Mouse (Mus musculus) small intestine, adult 2 months (tissue): ENCODE measurements around the gene Ctu2. TPM values are rescaled to one million over a fixed set of nuclear protein-coding genes. Genes with fewer than 3 reads are reported as not detected.

ENCODE experiments used
- H3K27ac ChIP-seq: fragments of 200-500 bp; 2 replicates; pipeline ENCODE4 v1.5.1; 2012; ENCODE audit warnings: low read depth, low read length, control low read depth, inconsistent platforms; ENCODE audit not compliant: insufficient read depth
- H3K27me3 ChIP-seq: fragments of 200-500 bp; 2 replicates; pipeline ENCODE4 v1.6.1; 2012; ENCODE audit warnings: mild to moderate bottlenecking, moderate library complexity, low read length, inconsistent platforms; ENCODE audit not compliant: control insufficient read depth, insufficient read depth
- H3K36me3 ChIP-seq: fragments of 200-500 bp; 2 replicates; pipeline ENCODE4 v1.6.1; 2012; ENCODE audit warnings: mild to moderate bottlenecking, low read length, control low read depth, inconsistent platforms; ENCODE audit not compliant: control insufficient read depth, insufficient read depth
- H3K4me1 ChIP-seq: fragments of 200-500 bp; 2 replicates; pipeline ENCODE4 v1.6.1; 2012; ENCODE audit warnings: low read length, inconsistent platforms, mixed read lengths; ENCODE audit not compliant: control insufficient read depth, insufficient read depth, insufficient read length
- H3K4me3 ChIP-seq: fragments of 200-500 bp; 2 replicates; pipeline ENCODE4 v1.5.1; 2012; ENCODE audit warnings: low read depth, mild to moderate bottlenecking, control low read depth, inconsistent platforms, low read length, moderate library complexity
- CTCF ChIP-seq: fragments of 200-500 bp; IDR thresholded peaks from 2 replicates; pipeline ENCODE4 v1.5.1; 2012; ENCODE audit warnings: low read depth, mild to moderate bottlenecking, control low read depth, inconsistent platforms, low read length, moderate library complexity, mixed read lengths; ENCODE audit not compliant: insufficient replicate concordance, insufficient read length; ENCODE audit errors: extremely low read depth
- POLR2A ChIP-seq: fragments of 200-500 bp; IDR thresholded peaks from 2 replicates; pipeline ENCODE4 v1.6.1; 2012; ENCODE audit warnings: low read depth, mild to moderate bottlenecking, control low read depth, inconsistent platforms, low read length, moderate library complexity
- WGBS: fragments of 180-500 bp; shearing (Covaris S2); methylation state at CpG from one replicate; pipeline ENCODE4 v1.1.7; 2018; 5-methylcytosine and 5-hydroxymethylcytosine counted together
- polyA plus RNA-seq: library from polyadenylated mRNA; depleted of rRNA; stranded (reverse); fragments of >200 nt; gene quantifications from 2 replicates; pipeline ENCODE4 v1.2.3, GENCODE M21; 2012

Ctu2 gene
- polyA plus RNA-seq, 1 experiment = 31.8 TPM

DNA sequence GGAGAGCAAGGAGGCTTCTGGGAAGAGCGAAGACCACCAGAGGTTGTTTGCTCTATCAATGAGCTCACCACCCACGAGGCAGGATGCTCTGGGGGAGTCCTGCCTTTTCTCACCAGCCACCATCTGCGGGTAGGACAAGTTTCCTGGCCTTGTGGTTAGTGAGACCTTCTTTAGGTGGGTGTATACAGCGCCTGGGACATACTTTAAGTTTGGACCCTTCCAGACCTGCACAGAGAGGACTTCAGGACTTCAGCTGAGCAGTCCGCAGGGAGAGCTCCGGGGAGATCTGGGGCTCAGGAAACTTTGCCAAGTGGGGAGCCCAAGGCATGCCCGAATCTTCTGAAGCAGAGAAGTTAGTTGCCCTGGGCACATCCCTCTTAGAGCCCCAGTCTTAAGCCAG is 16.0 kb upstream of the Ctu2 start:
- no peak for TF ChIP-seq CTCF
- no peak for TF ChIP-seq POLR2A
- peaks cover 23% of the 10 kb centered on the region for H3K4me1 ChIP-seq
- WGBS = 21% methylated on average over 7 of the region's 7 CpGs
- no peak overlapping the region for H3K27ac ChIP-seq
- peak overlapping the region; percentile 59 for H3K4me3 ChIP-seq
- peaks cover 4% of the 10 kb centered on the region; the same call in 1 of the 2 replicates for H3K27me3 ChIP-seq
- no peaks in the 10 kb centered on the region for H3K36me3 ChIP-seq

DNA sequence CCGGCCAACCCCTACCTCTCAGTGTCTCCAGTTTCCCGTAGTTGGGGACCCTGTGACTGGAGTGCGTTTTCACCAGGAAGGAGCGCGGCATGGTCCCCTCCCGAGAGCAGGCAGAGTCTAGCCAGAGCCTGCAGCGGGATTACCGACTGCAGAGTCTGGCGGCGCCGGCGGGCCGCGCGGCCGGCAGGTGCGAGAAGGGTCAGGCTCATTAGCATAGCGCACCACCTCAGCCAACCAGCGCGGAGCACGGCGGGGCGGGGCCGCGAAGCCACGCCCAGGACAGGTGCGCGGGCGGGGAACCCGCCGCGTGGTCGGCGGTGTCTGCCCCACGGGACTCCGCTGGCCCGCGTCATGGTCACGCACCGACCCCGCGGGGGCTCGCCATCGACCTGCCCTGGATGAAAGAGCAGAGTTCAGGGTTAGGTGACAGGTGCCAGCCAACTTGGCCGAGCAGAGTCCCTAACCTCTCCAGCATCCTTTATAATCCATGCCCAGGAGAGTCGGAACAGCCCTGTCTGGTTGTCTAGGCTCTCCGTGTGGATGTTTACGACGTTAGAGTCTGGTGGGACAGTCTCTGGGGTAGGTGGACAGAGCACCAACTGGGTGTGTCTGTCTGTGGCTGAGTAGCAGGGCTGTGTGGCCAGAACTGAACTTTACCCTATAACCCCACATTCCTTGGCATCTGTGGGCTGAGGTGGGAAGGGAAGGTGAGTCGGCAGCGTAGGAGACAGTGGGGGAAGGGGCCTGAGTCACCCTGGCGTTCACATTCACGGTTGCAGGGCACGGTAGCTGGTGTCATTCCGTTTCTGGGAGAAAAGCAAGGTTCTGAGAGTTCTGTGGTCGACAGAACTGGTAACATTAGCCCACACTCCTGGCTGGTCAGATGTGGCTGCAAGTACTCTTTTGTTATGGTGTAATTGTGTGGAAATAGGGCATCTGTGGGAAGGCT is 15.1 kb upstream of the Ctu2 start, which contains the start of gene Snai3:
Gene Snai3 (minus strand): TSS at position 210 of the 949 bp plus-strand sequence.
- H3K27ac ChIP-seq = peak within 1 kb of the TSS; percentile 24; the same call in 1 of the 2 replicates

DNA sequence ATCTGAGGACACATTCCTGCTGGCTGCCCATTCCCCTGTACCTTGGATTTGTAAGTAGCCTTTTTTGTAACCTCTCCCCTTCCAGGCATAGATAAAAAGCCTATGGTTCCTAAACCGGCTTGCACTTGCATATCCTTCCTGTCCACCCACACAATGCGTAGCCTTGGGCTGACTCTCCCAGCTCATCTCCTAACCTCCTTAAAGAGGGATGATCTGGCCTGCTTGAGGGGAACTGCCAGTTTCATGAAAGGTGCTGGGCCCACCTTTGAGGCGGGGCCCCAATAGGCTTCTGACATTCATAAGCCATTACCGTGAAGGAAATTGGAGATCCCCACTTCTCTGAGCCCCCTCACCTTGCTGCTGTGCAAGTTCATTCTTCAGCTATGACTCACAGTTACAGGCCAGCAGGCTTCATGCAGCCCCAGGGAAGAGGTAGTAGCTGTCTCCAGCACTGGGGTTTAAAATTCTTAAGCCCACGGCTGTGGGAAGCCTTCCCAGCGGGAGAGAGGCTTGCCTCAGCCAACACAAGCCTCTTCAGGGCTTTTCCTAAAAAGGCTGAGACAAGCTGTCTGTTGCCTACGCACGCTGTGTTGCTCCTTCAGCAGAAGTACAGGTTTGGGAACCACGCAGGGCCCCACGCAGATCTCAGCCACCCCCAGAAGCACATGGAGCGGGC is 14.3 kb upstream of the Ctu2 start:
- Histone ChIP-seq H3K27ac (no peak overlapping the region), H3K4me3 (no peak overlapping the region), H3K4me1 (peaks cover 23% of the 10 kb centered on the region), H3K27me3 (peaks cover 4% of the 10 kb centered on the region; the same call in 1 of the 2 replicates), H3K36me3 (peaks cover 6% of the 10 kb centered on the region; the same call in 1 of the 2 replicates)
- TF ChIP-seq CTCF (no peak), POLR2A (no peak)
- WGBS = 80% methylated on average over 11 of the region's 11 CpGs

More for the DNA sequence above, 15.1 kb upstream of the Ctu2 start, which contains the start of gene Snai3:
- 3% methylated on average over 56 of the region's 56 CpGs for whole genome bisulfite sequencing
- peaks cover 1% of the 10 kb centered on the region; the same call in 1 of the 2 replicates for H3K36me3 ChIP-seq
- H3K27me3 ChIP-seq = peaks cover 4% of the 10 kb centered on the region; the same call in 1 of the 2 replicates
- peaks cover 23% of the 10 kb centered on the region for H3K4me1 ChIP-seq
- H3K4me3 ChIP-seq = peak within 1 kb of the TSS; percentile 59
- TF ChIP-seq CTCF (no peak), POLR2A (peak; percentile 37; the same call in 1 of the 2 replicates)

DNA sequence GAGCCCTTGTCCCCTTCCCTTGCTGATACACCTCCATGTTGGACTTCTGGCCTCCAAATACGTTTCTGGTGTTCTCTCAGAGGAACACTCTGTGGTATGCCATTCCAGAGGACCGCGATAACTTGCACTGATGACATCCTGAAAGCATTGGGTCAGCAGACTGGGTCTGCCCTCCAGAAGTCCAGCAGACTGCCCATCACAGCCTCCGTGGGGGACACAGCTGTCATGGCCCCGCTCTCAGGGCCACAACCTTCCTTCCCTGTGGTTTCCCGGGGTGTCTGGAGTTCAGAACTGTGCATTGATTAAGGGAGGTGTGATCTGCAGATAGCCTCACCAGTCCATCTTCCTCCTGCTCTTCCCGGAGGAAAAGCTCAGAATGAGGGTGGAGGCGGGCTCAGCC is 13.4 kb upstream of the Ctu2 start:
- peaks cover 23% of the 10 kb centered on the region for H3K4me1 ChIP-seq
- peaks cover 4% of the 10 kb centered on the region; the same call in 1 of the 2 replicates for H3K27me3 ChIP-seq
- TF ChIP-seq CTCF = no peak
- peaks cover 14% of the 10 kb centered on the region; the same call in 1 of the 2 replicates for H3K36me3 ChIP-seq
- H3K27ac ChIP-seq = no peak overlapping the region
- WGBS = 86% methylated on average over 8 of the region's 8 CpGs
- H3K4me3 ChIP-seq = no peak overlapping the region

DNA sequence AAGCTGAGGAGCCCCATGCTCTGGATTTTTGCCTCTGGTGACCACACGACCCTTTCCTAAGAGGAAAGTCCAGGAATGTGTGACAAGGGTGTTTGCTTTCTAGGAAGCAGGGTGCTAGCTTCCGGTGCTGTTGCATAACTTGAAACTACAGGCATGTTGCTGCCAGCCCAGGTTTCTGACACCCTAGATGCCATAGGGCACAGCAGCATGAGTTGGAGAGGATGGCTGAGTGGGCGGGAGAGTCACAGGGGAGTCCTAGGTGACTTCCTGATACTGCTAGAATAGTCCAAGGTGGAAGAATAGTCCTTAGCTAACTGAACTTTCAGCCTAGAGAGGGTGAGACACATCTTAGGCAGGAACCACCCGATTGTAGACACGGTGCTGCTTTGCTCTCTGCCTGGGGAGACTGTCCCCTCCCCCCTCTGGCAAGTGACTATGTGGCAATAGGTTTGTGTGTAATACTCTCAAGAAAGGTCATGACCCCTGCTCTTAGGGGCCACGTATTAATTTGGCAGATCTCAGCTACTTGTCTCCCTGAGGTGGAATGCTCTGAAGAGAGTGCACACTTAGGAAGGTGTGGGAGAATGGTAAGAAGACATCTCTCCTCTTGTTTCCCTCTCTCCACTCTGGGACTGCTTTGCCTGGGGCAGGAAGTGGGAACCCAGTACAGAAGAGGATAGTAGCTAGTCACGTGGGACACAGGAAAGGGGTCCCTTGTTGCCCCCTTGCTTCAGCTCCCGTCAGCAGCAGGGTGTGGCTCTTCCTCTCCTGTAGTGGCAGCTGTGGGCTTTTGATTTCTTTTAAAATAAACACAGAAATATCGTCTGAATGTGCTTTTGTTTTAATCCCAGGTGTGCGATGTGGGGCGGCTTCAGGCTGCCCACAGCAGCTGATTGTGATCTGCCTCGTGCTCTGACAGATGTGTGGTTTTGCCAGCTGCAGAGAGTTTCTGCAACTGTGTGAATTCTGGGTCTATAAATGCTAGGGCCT is 12.0 kb upstream of the Ctu2 start:
- Histone ChIP-seq H3K4me3 (peak overlapping the region; percentile 32), H3K27ac (peak overlapping the region; percentile 48), H3K27me3 (peaks cover 4% of the 10 kb centered on the region; the same call in 1 of the 2 replicates), H3K36me3 (peaks cover 20% of the 10 kb centered on the region), H3K4me1 (peaks cover 23% of the 10 kb centered on the region)
- 28% methylated on average over 12 of the region's 12 CpGs for WGBS
- TF ChIP-seq POLR2A (no peak), CTCF (no peak)

DNA sequence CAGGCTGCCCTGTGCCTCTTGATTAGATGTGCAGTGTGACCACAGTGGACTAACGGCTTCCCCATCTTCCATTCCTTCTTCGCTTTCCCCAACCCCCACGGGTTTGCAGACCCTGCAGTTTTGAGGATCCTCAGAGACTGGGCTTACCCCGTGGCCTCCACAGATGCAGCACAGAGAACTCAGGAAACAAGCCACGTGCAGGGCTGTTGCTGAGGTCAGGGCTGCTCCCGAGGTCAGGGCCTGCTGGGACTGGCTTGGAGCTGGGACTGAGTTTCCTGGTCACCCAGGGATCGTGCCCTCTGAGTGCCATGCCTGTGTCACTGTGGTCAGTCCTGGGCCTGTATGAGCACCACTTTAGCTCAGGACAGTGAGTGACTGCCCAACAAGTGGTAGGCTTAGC is 11.0 kb upstream of the Ctu2 start:
- Histone ChIP-seq H3K4me3 (no peak overlapping the region), H3K4me1 (peaks cover 20% of the 10 kb centered on the region), H3K27me3 (peaks cover 3% of the 10 kb centered on the region; the same call in 1 of the 2 replicates), H3K36me3 (peaks cover 22% of the 10 kb centered on the region), H3K27ac (no peak overlapping the region)
- WGBS = 84% methylated on average over 7 of the region's 7 CpGs
- TF ChIP-seq POLR2A = no peak
- TF ChIP-seq CTCF = no peak
